Comparison of ENCODE assay signal across 25 mouse cellular contexts in the genomic region with DNA sequence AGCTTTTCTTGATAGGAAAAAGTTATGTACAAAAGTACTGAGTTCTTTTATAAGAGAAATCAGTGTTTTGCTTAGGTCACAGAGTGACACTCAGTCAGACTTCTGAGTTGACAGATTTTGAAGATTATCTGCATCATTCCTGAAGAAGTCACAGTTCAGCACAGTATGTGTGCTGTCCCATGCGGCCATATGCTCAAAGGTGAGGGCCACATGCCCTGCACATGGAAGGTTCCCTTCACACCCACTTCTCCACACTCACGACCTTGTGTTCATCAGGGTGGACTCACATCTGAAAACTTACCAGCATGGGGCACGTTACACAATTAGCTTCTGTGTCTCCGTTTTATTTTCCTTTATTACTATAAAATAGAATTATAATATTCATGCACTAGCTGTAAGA.
"Had no signal": no experiment of that assay in that cellular context is flagged by ENCODE, and none has a peak within 500 bp of the region (broad histone marks: within the 10 kb centered on the region; RNA-seq: fewer than 3 reads in every experiment).

No protein-coding gene starts in this region.

- DNase-seq: gastrocnemius, adult 2 months; gastrocnemius, postnatal 10 days; gastrocnemius, postnatal 25 days; heart, adult 18-20 months; heart, postnatal 10 days; heart, postnatal 4 days; kidney, adult 18-20 months; kidney, adult 8-10 months; kidney, postnatal 10 days; kidney, postnatal 25 days; kidney, postnatal 4 days had no signal

- H3K9ac ChIP-seq: heart, embryonic 12.5 days; hindbrain, embryonic 13.5 days; intestine, embryonic 15.5 days; limb, embryonic 15.5 days; liver, embryonic 12.5 days; liver, embryonic 14.5 days had no signal

- H3K27me3 ChIP-seq: heart, embryonic 12.5 days; hindbrain, embryonic 13.5 days; intestine, embryonic 15.5 days; limb, embryonic 13.5 days; limb, embryonic 15.5 days; liver, embryonic 12.5 days had no signal

- ATAC-seq: hindbrain, embryonic 16.5 days; inflammation-experienced regulatory T-cells, adult 6 months; intestine, embryonic 15.5 days; intestine, postnatal 0 days; liver, embryonic 12.5 days had no signal

- H3K9me3 ChIP-seq: heart, embryonic 10.5 days; heart, embryonic 12.5 days; hindbrain, embryonic 10.5 days; hindbrain, embryonic 13.5 days; intestine, embryonic 15.5 days; limb, embryonic 13.5 days; limb, embryonic 15.5 days; liver, embryonic 12.5 days had no signal

- H3K4me3 ChIP-seq: gastrocnemius, adult 2 months; heart, embryonic 10.5 days; heart, embryonic 12.5 days; hindbrain, embryonic 10.5 days; hindbrain, embryonic 13.5 days; intestine, embryonic 15.5 days; layer of hippocampus, adult 2 months; left cerebral cortex, adult 2 months; limb, embryonic 13.5 days; limb, embryonic 15.5 days; liver, embryonic 12.5 days had no signal

- H3K36me3 ChIP-seq: heart, embryonic 10.5 days; heart, embryonic 12.5 days; hindbrain, embryonic 10.5 days; hindbrain, embryonic 13.5 days; intestine, embryonic 15.5 days; limb, embryonic 13.5 days; limb, embryonic 15.5 days; liver, embryonic 12.5 days had no signal

- H3K4me2 ChIP-seq: heart, embryonic 12.5 days; hindbrain, embryonic 13.5 days; intestine, embryonic 15.5 days; limb, embryonic 15.5 days; liver, embryonic 12.5 days had no signal

- H3K27ac ChIP-seq: gastrocnemius, adult 2 months; heart, embryonic 10.5 days; hindbrain, embryonic 10.5 days; hindbrain, embryonic 13.5 days; intestine, embryonic 15.5 days; layer of hippocampus, adult 2 months; left cerebral cortex, adult 2 months; limb, embryonic 13.5 days; limb, embryonic 15.5 days; liver, embryonic 12.5 days; liver, embryonic 14.5 days had no signal

- H3K4me1 ChIP-seq: heart, embryonic 10.5 days; heart, embryonic 12.5 days; hindbrain, embryonic 10.5 days; hindbrain, embryonic 13.5 days; intestine, embryonic 15.5 days; limb, embryonic 15.5 days; liver, embryonic 12.5 days had no signal
